Mouse (Mus musculus) G1E (cell line): ENCODE results near the gene Zfp639.

ENCODE experiments used
- CTCF ChIP-seq: IDR thresholded peaks from 2 replicates; pipeline ENCODE4 v1.5.1; 2012; ENCODE audit warnings: low read depth, low read length, inconsistent platforms, mixed read lengths
- GATA1 ChIP-seq: IDR thresholded peaks from 2 replicates; pipeline ENCODE4 v1.6.1; 2012; ENCODE audit warnings: borderline replicate concordance, low read length, inconsistent platforms, mixed read lengths
- GATA2 ChIP-seq: IDR thresholded peaks from 2 replicates; pipeline ENCODE4 v1.6.1; 2012; ENCODE audit warnings: low read depth, low read length, inconsistent platforms, borderline replicate concordance
- POLR2AphosphoS5 ChIP-seq: IDR thresholded peaks from 2 replicates; pipeline ENCODE4 v1.6.1; 2012; ENCODE audit warnings: low read depth, low read length, inconsistent platforms; ENCODE audit not compliant: insufficient replicate concordance

DNA sequence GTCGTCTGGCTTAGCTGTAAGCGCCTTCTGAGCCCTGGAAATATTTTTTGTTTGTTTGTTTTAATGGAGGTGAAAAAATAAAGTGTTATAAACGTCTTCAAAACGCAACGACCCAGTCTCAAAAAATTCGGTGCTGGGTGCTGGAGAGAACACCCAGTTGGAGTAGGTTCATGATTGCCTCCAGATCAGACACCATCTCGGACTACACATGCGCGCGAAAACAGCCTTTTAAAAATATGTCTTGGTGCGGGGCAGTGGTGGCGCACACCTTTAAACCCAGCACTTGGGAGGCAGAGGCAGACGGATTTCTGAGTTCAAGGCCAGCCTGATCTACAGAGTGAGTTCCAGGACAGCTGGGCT is 1.1 kb downstream of the Zfp639 start:
- TF ChIP-seq CTCF = no peak
- no peak for TF ChIP-seq GATA1
- TF ChIP-seq GATA2 = no peak
- TF ChIP-seq POLR2AphosphoS5 = no peak
